Mouse (Mus musculus) left cerebral cortex, adult 11 months (tissue): Measurements from ENCODE around the gene Tmx2.
A peak's percentile ranks its signal among the peaks of the same experiment; 100 is the strongest.
"Not testable (repeated sequence)": the region's sequence is repeated elsewhere in the genome, so short reads cannot be mapped to it uniquely, and the experiment has no call there.

Source experiments
- DNase-seq: peaks from one replicate; pipeline ENCODE4 v3.0.0; 2022; ENCODE audit warnings: low spot score

The Tmx2 gene

DNA sequence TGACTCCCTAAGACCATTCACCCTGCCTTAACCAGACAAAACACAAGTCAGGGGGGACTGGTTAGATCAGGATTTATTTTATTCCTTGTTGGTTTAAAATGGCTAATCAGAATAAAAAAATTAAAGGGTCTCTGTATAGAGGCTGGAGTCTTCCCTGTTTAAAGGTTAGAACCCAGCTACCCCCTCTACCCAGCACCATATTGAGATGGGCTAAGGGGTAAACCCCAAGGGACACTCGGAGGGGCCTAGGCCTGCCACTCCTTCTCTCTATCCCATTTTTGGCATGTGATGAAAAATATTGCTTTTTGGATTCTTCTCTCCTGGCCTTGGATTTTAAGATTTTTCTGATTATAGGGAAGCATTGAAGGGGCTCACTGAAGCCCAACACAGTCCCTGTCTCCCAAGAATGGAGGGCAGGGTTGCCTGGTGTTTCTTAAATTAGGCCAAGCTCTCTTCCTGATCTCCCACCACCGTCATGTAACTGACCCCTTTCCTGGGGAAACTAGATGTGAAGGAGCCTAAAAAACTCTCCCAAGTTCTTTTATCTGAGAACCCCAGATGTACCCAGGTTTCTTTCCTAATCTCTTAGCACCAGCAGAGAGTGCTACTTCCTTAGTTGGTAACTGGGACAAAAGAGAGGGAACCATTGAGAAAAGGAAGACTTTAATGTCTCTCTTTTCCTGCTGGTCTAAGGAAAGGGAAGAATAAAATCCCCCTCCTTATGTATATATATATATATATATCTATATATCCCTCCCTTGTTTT is 9.3 kb upstream of the Tmx2 start:
- no peak for DNase-seq

GRCm38 (mm10) chr2:84682605-84683183 is 3.8 kb upstream of the Tmx2 start:
- DNase-seq, result no peak

- peak; percentile 98 for DNase-seq
Measured at GRCm38 (mm10) chr2:84677968-84678880, 716 bp downstream of the Tmx2 start, which contains the start of the genes Gm28635 and Med19. Gene Gm28635, minus strand, starts transcription at chr2:84678041. Gene Med19, plus strand, starts transcription at chr2:84678402.

DNA sequence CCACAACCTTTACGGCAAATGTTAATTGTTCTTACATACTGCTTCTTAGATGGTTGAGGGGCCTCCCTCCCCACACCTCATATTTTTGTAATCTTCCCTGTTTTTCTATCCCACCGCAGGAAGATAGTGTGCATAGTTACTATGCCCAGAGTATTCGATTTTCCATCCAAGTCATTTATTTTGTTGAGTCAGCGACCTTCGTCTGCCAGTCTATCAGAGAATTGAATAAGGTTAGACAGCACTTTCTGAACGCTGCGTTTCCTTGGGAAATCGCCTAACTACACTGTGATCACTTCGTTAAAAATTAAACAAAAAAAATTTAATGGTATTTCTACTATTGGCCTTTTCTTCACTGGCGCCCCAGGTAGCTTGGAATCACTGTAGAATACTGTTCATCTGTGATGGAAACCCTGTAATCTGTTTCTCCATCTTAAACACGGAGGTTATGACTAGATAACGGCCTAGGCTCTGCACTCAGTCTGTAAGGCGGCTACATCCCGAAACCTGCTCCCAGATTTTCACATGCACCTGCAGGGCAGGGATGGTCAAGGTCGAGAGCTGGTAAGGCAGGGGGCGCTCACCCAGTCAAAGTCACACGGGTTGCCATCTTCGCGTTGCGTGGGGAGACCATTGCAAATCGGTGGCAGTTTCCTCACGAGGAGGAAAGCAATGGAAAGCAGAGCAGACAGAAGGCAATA is 1.5 kb downstream of the Tmx2 start:
- no peak for DNase-seq

DNA sequence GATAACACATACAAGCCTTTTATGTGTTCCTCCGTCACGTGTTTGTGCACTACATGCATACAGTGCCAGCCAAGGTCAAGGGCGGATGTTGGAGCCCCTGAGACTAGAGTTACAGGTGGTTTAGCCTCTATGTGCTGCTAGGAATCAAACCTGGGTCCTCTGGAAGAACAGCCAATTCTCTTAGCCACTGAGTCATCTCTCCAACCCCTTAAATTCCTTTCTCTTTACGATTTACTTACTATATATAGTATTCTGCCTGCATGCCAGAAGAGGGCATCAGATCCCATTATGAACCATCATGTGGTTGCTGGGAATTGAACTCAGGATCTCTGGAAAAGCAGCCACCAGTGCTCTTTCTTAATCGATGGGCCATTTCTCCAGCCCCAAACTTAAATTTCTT is 7.4 kb downstream of the Tmx2 start:
- not testable (repeated sequence) for DNase-seq

- peak; percentile 75 for DNase-seq
Measured at GRCm38 (mm10) chr2:84670569-84670933, 8.4 kb downstream of the Tmx2 start, which contains the start of gene Selenoh. Gene Selenoh, minus strand, starts transcription at chr2:84670770.

- no peak for DNase-seq
Measured at GRCm38 (mm10) chr2:84669828-84670568, 8.9 kb downstream of the Tmx2 start.

GRCm38 (mm10) chr2:84666081-84666480 is 12.9 kb downstream of the Tmx2 start:
- no peak for DNase-seq

DNA sequence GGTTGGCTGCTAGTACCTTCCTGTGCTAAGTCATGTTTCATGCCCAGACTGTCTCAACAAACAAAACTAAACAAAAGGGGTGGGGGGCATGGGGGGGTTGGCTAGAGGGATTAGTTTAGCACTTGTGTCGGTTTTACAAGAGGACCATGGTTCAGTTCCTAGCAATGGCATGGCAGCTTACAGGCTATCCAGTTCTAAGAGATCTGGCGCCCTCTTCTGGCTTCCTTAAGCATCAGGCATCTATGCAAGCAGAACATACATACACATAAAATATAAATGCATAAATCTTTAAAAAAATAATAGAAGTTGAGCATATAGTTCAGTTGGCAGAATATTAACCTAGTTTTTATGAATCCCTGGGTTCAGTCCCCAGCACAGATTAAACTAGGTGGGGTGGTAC is 16.1 kb downstream of the Tmx2 start:
- no peak for DNase-seq

DNA sequence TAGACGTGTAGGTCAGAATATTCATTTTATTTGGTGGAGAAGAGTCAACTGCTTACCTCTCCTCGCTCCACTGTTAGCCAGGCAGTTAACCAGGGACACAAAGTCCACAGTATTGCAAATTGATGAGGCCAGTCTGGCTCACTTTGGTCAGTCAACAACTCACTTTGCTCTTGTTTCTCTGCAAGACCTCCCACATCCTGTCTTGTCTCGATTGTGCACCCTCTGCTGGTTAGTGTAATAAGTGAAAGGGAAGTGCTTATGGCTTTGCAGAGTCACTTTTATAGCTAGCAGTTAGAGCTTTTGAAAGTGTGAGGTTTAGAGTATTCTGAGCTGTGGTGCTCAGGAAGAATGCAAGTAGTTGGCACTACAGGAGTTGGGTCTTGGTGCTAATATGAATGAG is 18.7 kb downstream of the Tmx2 start:
- DNase-seq, result peak; percentile 37

- no peak for DNase-seq
Measured at GRCm38 (mm10) chr2:84658806-84659205, 20.1 kb downstream of the Tmx2 start, which contains the start of gene Btbd18. Gene Btbd18, plus strand, starts transcription at chr2:84659079.

- no peak for DNase-seq
Measured at GRCm38 (mm10) chr2:84655864-84656263, 23.1 kb downstream of the Tmx2 start.

GRCm38 (mm10) chr2:84653354-84653753 is 25.6 kb downstream of the Tmx2 start:
- no peak for DNase-seq

DNA sequence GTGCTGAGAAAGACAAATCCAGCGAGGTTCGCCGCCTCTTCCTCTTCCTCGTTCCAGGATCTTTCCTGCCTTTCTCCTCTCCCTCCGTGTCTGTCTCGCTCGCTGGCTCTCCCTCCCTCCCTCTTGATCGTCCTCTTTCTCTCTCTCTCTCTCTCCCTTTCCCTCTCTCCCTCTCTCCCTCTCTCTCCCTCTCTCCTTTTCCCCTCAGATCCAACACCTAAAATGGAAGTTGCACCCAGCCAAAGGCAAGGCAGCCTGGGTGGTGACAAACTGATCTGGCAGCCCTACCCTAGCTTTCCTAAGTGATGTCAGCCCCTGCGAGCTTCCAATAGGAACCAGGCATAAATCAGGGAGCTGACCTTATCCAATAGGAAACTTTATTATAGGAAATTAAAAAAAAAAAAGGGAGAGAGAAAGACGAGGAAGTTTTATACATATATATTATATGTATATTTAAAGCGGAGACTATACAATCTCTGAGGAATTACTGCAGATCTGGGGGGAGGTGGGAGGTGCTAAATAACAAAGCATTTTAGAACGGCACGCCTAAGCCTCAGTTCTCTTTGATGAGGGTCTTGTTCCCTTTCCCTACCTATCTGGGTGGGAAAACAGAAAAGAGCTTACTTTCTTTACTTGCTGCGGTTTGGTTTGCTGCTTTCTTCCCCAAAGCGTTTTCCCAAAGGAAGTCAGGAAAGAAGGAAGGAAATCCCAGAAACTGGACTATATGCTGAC is 28.3 kb downstream of the Tmx2 start, which contains the start of gene Ctnnd1:
TSS of gene Ctnnd1 (minus strand) at position 302 of the 732 bp plus-strand sequence.
- peak; percentile 85 for DNase-seq

- no peak for DNase-seq
Measured at GRCm38 (mm10) chr2:84649674-84650073, 29.3 kb downstream of the Tmx2 start.

- DNase-seq, result no peak
Measured at GRCm38 (mm10) chr2:84648369-84648768, 30.6 kb downstream of the Tmx2 start.

DNA sequence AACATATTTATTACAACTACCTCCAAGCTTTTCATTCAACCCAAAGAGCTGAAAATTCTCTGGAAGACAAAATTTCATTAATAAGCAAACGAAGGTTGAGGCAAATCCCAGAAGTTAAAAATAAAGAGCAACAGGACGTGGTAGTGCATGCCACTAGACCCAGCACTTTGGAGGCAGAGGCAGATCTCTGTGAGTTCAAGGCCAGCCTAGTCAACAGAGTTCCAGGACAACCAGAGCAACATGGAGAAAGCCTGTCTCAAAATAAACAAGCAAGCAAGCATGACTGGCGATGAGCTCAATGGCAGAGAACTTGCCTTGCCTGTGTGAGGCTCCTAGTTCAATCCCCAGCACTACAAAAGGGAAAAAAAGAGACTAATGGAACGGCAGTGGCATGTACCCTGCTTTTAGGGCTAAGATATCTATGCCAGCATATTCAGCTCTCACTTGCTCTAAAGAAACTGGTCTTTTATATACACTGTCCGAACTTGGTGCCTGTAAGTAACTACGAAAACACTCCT is 31.8 kb downstream of the Tmx2 start:
- DNase-seq, result no peak

DNA sequence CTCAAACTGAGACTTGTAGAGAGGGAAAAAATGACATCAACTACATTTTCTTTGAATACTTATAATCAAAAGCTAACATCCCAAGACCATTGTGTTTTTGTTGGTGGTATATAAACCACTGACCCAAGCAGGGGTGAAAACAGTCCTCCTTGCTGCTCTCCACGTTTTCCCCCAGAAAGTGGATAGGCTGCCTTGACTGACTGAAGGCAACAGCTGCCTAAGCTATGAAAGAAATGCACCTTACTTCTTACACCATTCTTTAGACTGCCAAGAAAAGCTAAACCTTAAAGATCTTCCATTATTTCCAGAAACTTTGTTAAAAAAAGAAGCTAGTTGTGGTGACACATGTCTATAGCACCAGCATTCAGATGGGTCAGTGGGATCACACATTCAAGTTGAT is 32.8 kb downstream of the Tmx2 start:
- DNase-seq, result no peak

DNA sequence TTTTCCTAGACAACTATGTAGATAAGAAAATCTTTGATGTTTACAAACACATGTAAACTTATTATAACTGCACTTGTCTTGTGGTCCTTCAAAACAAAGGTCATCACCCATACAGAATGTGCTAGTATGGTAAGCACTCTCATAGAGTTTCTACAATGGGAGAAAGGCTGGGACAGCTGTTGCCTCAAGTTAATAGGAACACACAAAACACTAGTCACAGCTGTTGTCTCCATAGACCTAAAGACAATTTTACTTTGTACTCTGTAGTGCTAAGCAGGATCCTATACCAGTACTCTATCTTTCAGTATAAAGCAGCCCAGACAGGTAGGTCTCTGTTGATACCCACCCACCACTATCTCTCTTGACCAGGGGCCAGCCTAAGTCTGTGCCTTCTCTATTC is 38.1 kb downstream of the Tmx2 start:
- no peak for DNase-seq
